Mouse (Mus musculus) megakaryocyte progenitor cell, adult 5-6 weeks (primary cell): ENCODE measurements around the gene Hand1. TPM values are rescaled to one million over a fixed set of nuclear protein-coding genes. Genes with fewer than 3 reads are reported as not detected.
A peak's percentile ranks its signal among the peaks of the same experiment; 100 is the strongest.
"Not testable (repeated sequence)": the region's sequence is repeated elsewhere in the genome, so short reads cannot be mapped to it uniquely, and the experiment has no call there.

Experiments used
- ATAC-seq: replicated peaks from 2 replicates; pipeline ENCODE4 v1.8.0; 2016; ENCODE audit warnings: mild to moderate bottlenecking, moderate TSS enrichment, inconsistent platforms; ENCODE audit not compliant: poor library complexity
- total RNA-seq, 2 experiments: library from RNA; stranded (forward) in 1 of 2; stranded (reverse) in 1 of 2; fragments of 157-497, 149-512 nt in 1 of 2; fragments of 200-1000 nt in 1 of 2; gene quantifications; 2 replicates each; pipeline versions ENCODE4 v1.2.3 to v1.2.4; 2015 to 2017

The Hand1 gene
- total RNA-seq (2015), result not detected in 2 replicates
- not detected in 2 replicates for total RNA-seq (2017)

GRCm38 (mm10) chr11:57832552-57833201 lies at the start of gene Hand1:
TSS of gene Hand1 (minus strand) at chr11:57832818.
- ATAC-seq, result no peak

GRCm38 (mm10) chr11:57876157-57876556 lies 43.5 kb upstream of the Hand1 start:
- ATAC-seq, result no peak

- peak; percentile 74 for ATAC-seq
These were observed 40.4 kb upstream of the Hand1 start for GRCm38 (mm10) chr11:57873014-57873413.

- ATAC-seq, result peak; percentile 77
These were observed 36.3 kb upstream of the Hand1 start for GRCm38 (mm10) chr11:57868753-57869460.

GRCm38 (mm10) chr11:57866466-57866865 lies 33.8 kb upstream of the Hand1 start:
- ATAC-seq, result no peak

- no peak for ATAC-seq
These were observed 32.0 kb upstream of the Hand1 start for GRCm38 (mm10) chr11:57864577-57864976.

GRCm38 (mm10) chr11:57862088-57862487 lies 29.5 kb upstream of the Hand1 start:
- ATAC-seq, result no peak

GRCm38 (mm10) chr11:57857709-57858108 lies 25.1 kb upstream of the Hand1 start:
- no peak for ATAC-seq

GRCm38 (mm10) chr11:57853571-57853970 lies 21.0 kb upstream of the Hand1 start:
- no peak for ATAC-seq

- ATAC-seq, result peak; percentile 44; the same call in 1 of the 2 replicates
These were observed 18.3 kb upstream of the Hand1 start for GRCm38 (mm10) chr11:57850931-57851330.

GRCm38 (mm10) chr11:57850298-57850697 lies 17.7 kb upstream of the Hand1 start:
- no peak for ATAC-seq

- ATAC-seq, result no peak
These were observed 14.8 kb upstream of the Hand1 start for GRCm38 (mm10) chr11:57847396-57847795.

GRCm38 (mm10) chr11:57846421-57847363 lies 14.1 kb upstream of the Hand1 start:
- not testable (repeated sequence) for ATAC-seq

- ATAC-seq, result no peak
These were observed 8.8 kb upstream of the Hand1 start for GRCm38 (mm10) chr11:57841391-57841790.

- no peak for ATAC-seq
These were observed 8.4 kb upstream of the Hand1 start for GRCm38 (mm10) chr11:57840986-57841385.

- ATAC-seq, result no peak
These were observed 5.5 kb upstream of the Hand1 start for GRCm38 (mm10) chr11:57837861-57838680.

GRCm38 (mm10) chr11:57836872-57837680 lies 4.5 kb upstream of the Hand1 start:
- ATAC-seq, result no peak

- no peak for ATAC-seq
These were observed 3.8 kb upstream of the Hand1 start for GRCm38 (mm10) chr11:57836401-57836800.

- ATAC-seq, result no peak
These were observed 3.3 kb upstream of the Hand1 start for GRCm38 (mm10) chr11:57835931-57836330.

GRCm38 (mm10) chr11:57835331-57835730 lies 2.7 kb upstream of the Hand1 start:
- ATAC-seq, result no peak
